Mouse (Mus musculus) hindbrain, postnatal 0 days (tissue): ENCODE measurements around the gene Gm9922. TPM values are rescaled to one million over a fixed set of nuclear protein-coding genes. Genes with fewer than 3 reads are reported as not detected.

Source experiments
- ATAC-seq: fragments of 200-750 bp; cut with Nextera tagmentation; 2 replicates; pipeline ENCODE4 v1.8.0; 2017; ENCODE audit warnings: mild to moderate bottlenecking, moderate TSS enrichment, moderate library complexity
- DNase-seq: peaks from one replicate; pipeline ENCODE4 v3.0.0-alpha.2; 2015; ENCODE audit warnings: low spot score
- H3K27ac ChIP-seq: fragments of 300-500 bp; sonication (generic); 2 replicates; pipeline ENCODE4 v1.5.1; 2014; ENCODE audit warnings: mild to moderate bottlenecking
- H3K27me3 ChIP-seq: fragments of 300-500 bp; sonication (generic); 2 replicates; pipeline ENCODE4 v1.6.1; 2014; ENCODE audit warnings: low read length, mixed read lengths; ENCODE audit not compliant: insufficient read depth
- H3K36me3 ChIP-seq: fragments of 300-500 bp; sonication (generic); 2 replicates; pipeline ENCODE4 v1.6.1; 2014; ENCODE audit warnings: low read length, mixed read lengths; ENCODE audit not compliant: insufficient read depth
- H3K4me1 ChIP-seq: fragments of 300-500 bp; sonication (generic); 2 replicates; pipeline ENCODE4 v1.6.1; 2014; ENCODE audit warnings: antibody characterized with exemption, low read length, mixed read lengths; ENCODE audit not compliant: insufficient read depth
- H3K4me2 ChIP-seq: fragments of 300-500 bp; sonication (generic); 2 replicates; pipeline ENCODE4 v1.6.1; 2014; ENCODE audit warnings: low read depth, mild to moderate bottlenecking, low read length, moderate library complexity, mixed read lengths
- H3K4me3 ChIP-seq: fragments of 300-500 bp; sonication (generic); 2 replicates; pipeline ENCODE4 v1.5.1; 2014; ENCODE audit warnings: low read length
- H3K9ac ChIP-seq: fragments of 300-500 bp; sonication (generic); replicated peaks from 2 replicates; pipeline ENCODE4 v1.6.1; 2014; ENCODE audit warnings: mild to moderate bottlenecking, low read length, moderate library complexity, mixed read lengths
- H3K9me3 ChIP-seq: fragments of 300-500 bp; sonication (generic); 2 replicates; pipeline ENCODE4 v1.6.1; 2016; ENCODE audit warnings: low read length, mixed read lengths
- CTCF ChIP-seq: IDR thresholded peaks from 2 replicates; pipeline ENCODE4 v1.5.1; 2016; ENCODE audit warnings: antibody characterized with exemption, control low read depth, low read depth
- WGBS: fragments of 180-500 bp; shearing (Covaris S2); extraction: QIAGEN DNeasy Blood & Tissue Kit; methylation state at CpG from one replicate; pipeline ENCODE4 v1.1.7; 2014; 5-methylcytosine and 5-hydroxymethylcytosine counted together
- polyA plus RNA-seq: library from polyadenylated mRNA; unstranded; fragments of >200 nt; fragmentation: Nextera tagmentation; extraction: Ambion mirVana; gene quantifications from 2 replicates; pipeline ENCODE4 v1.2.1, GENCODE M21; 2015
- total RNA-seq: library from RNA; depleted of rRNA; stranded (reverse); fragments of >200 nt; gene quantifications from 2 replicates; pipeline ENCODE4 v1.2.3, GENCODE M21; 2014; rRNA removed

Gm9922 gene
- total and polyA plus RNA-seq, 2 experiments from 2014 or later: 0.51 TPM; not detected in 1

DNA sequence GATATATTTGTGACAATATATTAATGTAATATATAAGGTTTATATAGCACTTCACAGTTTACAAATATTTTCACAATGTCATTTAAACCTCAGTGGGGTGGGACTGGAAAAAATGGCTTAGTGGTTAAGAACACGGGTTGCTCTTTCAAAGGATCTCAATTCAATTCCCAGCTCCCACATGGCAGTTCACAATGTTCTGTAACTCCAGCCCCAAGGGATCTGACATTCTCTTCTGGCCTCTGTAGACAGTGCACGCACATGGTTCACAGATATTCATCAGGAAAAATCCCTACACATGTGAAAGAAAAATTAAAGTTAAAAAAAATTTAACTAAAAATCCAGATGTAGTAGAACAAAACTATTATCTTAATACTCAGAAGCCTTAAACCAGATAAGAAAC, 41.2 kb downstream of the Gm9922 start:
- Histone ChIP-seq H3K27ac (no peak overlapping the region), H3K9me3 (no peaks in the 10 kb centered on the region), H3K4me3 (no peak overlapping the region), H3K4me2 (no peak overlapping the region), H3K4me1 (no peaks in the 10 kb centered on the region), H3K27me3 (no peaks in the 10 kb centered on the region), H3K36me3 (no peaks in the 10 kb centered on the region), H3K9ac (no peak overlapping the region)
- no peak for DNase-seq
- no peak for TF ChIP-seq CTCF
- ATAC-seq: no peak
- 95% methylated on average over 2 of the region's 2 CpGs for WGBS

DNA sequence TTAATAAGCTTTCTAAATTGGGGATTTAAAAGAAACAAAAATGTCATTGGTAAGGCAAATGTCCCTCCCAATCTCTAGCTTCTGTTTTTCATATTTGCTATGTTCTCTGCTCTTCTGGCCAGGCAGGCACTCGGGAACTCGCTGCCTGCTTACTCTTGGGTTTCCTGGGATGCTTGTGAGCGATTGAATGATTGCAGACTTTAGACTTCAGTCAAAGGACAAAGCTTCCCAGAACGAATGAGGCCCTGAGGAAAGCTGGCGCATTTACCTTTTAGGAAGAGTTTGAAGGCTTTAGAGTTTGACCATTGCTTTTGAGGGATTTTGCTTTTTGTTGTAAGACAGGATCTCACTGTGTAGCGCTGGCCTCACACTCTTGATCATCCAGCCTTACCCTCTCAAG, 41.9 kb downstream of the Gm9922 start:
- no peaks in the 10 kb centered on the region for H3K27me3 ChIP-seq
- 88% methylated on average over 6 of the region's 6 CpGs for WGBS
- ATAC-seq: no peak
- no peak for TF ChIP-seq CTCF
- no peak overlapping the region for H3K4me3 ChIP-seq
- no peaks in the 10 kb centered on the region for H3K36me3 ChIP-seq
- no peak for DNase-seq
- no peaks in the 10 kb centered on the region for H3K4me1 ChIP-seq
- H3K9me3 ChIP-seq: no peaks in the 10 kb centered on the region
- H3K27ac ChIP-seq: no peak overlapping the region
- H3K9ac ChIP-seq: no peak overlapping the region
- no peak overlapping the region for H3K4me2 ChIP-seq

Other genes starting within 250 kb of the Gm9922 start
- gene Tbc1d4, start 120.6 kb downstream of the Gm9922 start, total RNA-seq: 25.0 and 29.5 TPM in 2 replicates
- gene Tbc1d4, start 120.6 kb downstream of the Gm9922 start, polyA plus RNA-seq: 9.7 and 11.5 TPM in 2 replicates
- gene Commd6, start 89.1 kb downstream of the Gm9922 start, total RNA-seq: 27.7 and 52.3 TPM in 2 replicates
- 88.5 and 92.2 TPM in 2 replicates for gene Commd6, start 89.1 kb downstream of the Gm9922 start, polyA plus RNA-seq
- 43.5 and 46.6 TPM in 2 replicates for gene Uchl3, start 75.8 kb downstream of the Gm9922 start, total RNA-seq
- 224 and 241 TPM in 2 replicates for gene Uchl3, start 75.8 kb downstream of the Gm9922 start, polyA plus RNA-seq
- gene Lmo7, start 143 bp upstream of the Gm9922 start, total RNA-seq: 2.9 and 10.6 TPM in 2 replicates
- gene Lmo7, start 143 bp upstream of the Gm9922 start, polyA plus RNA-seq: 2.3 TPM in 2 replicates